In genomic region chr8:124265798-124266197, GRCm38 (mm10) we compare ENCODE assay signal across 8 mouse cellular contexts. TPM values are rescaled to one million over a fixed set of nuclear protein-coding genes. Genes with fewer than 3 reads are reported as not detected.
A peak's percentile ranks its signal among the peaks of the same experiment; 100 is the strongest.
DNase-seq lines count a peak whose midpoint lies in the region; ATAC-seq lines count a peak whose summit lies in the region.
"Had no signal": no experiment of that assay in that cellular context is flagged by ENCODE, and none has a peak within 500 bp of the region (broad histone marks: within the 10 kb centered on the region; RNA-seq: fewer than 3 reads in every experiment).

No protein-coding gene starts in this region.

- no peaks in the 10 kb centered on the region for H3K9me3 ChIP-seq in intestine, embryonic 14.5 days (ENCODE audit: control insufficient read depth, low read length)
- no peaks in the 10 kb centered on the region for H3K9me3 ChIP-seq in stomach, embryonic 14.5 days (ENCODE audit: control insufficient read depth, low read depth, low read length)
- H3K9me3 ChIP-seq: limb, embryonic 13.5 days had no signal

- peaks cover 34% of the 10 kb centered on the region for H3K4me1 ChIP-seq in intestine, embryonic 14.5 days (replicated peaks; ENCODE audit: control insufficient read depth, insufficient read depth, low read length)
- H3K4me1 ChIP-seq in stomach, embryonic 14.5 days (ENCODE audit: control insufficient read depth, insufficient read depth, low read length): peaks cover 28% of the 10 kb centered on the region

- peak; percentile 53 for DNase-seq in lung, postnatal 25 days (ENCODE audit: low spot score)
- DNase-seq in lung, postnatal 14 days: no peak
- no peak for DNase-seq in intestine, embryonic 14.5 days (ENCODE audit: low spot score)
- no peak for DNase-seq in cerebellum, postnatal 25 days
- no peak for DNase-seq in thymus, postnatal 0 days (ENCODE audit: low spot score)

- WGBS in intestine, embryonic 14.5 days: 62% methylated on average over 8 of the region's 8 CpGs
- 61% methylated on average over 8 of the region's 8 CpGs for WGBS in stomach, embryonic 14.5 days

- ATAC-seq in common myeloid progenitor, adult 5-6 weeks (replicated peaks; ENCODE audit: low read depth, poor library complexity, severe bottlenecking): peak; percentile 50
- ATAC-seq in intestine, embryonic 14.5 days (replicated peaks; ENCODE audit: low FRiP score, low TSS enrichment, low read depth): peak; percentile 37; the same call in 1 of the 2 replicates
- peak; percentile 70 for ATAC-seq in stomach, embryonic 14.5 days (ENCODE audit: insufficient number of reproducible peaks, insufficient read depth, low FRiP score, low read depth)

- H3K27me3 ChIP-seq in intestine, embryonic 14.5 days (replicated peaks; ENCODE audit: control insufficient read depth, insufficient read depth, low read length): no peaks in the 10 kb centered on the region
- no peaks in the 10 kb centered on the region for H3K27me3 ChIP-seq in stomach, embryonic 14.5 days (ENCODE audit: control insufficient read depth, insufficient read depth, low read length)
- H3K27me3 ChIP-seq: limb, embryonic 13.5 days had no signal

- H3K4me2 ChIP-seq in intestine, embryonic 14.5 days (ENCODE audit: low read length): no peak overlapping the region
- no peak overlapping the region for H3K4me2 ChIP-seq in stomach, embryonic 14.5 days (replicated peaks; ENCODE audit: low read depth, low read length)
- H3K4me2 ChIP-seq: limb, embryonic 13.5 days had no signal

- H3K9ac ChIP-seq in intestine, embryonic 14.5 days (ENCODE audit: low read length): no peak overlapping the region
- H3K9ac ChIP-seq in stomach, embryonic 14.5 days (replicated peaks; ENCODE audit: low read depth, low read length): no peak overlapping the region
- H3K9ac ChIP-seq: limb, embryonic 13.5 days had no signal

- H3K36me3 ChIP-seq in intestine, embryonic 14.5 days (ENCODE audit: control insufficient read depth, insufficient read depth, low read length): no peaks in the 10 kb centered on the region
- no peaks in the 10 kb centered on the region for H3K36me3 ChIP-seq in stomach, embryonic 14.5 days (ENCODE audit: control insufficient read depth, insufficient read depth, low read length)
- H3K36me3 ChIP-seq: limb, embryonic 13.5 days had no signal

- no peak overlapping the region for H3K4me3 ChIP-seq in intestine, embryonic 14.5 days (ENCODE audit: low read depth, low read length)
- no peak overlapping the region for H3K4me3 ChIP-seq in stomach, embryonic 14.5 days (ENCODE audit: low read depth, low read length)
- H3K4me3 ChIP-seq: limb, embryonic 13.5 days had no signal

- no peak overlapping the region for H3K27ac ChIP-seq in intestine, embryonic 14.5 days (ENCODE audit: low read depth)
- H3K27ac ChIP-seq in stomach, embryonic 14.5 days (ENCODE audit: low read length): no peak overlapping the region
- H3K27ac ChIP-seq: limb, embryonic 13.5 days had no signal

RNA-seq across cellular contexts. Expression of gene Galnt2, which starts 34.6 kb away (rescaled TPM):
- 10.1 and 31.0 TPM in 2 replicates for total RNA-seq in common myeloid progenitor, adult 5-6 weeks (2017)
- 60.5 and 63.9 TPM in 2 replicates for polyA plus RNA-seq in intestine, embryonic 14.5 days (2014; fragmentation: Nextera tagmentation; extraction: Ambion mirVana)
- polyA plus RNA-seq in stomach, embryonic 14.5 days (2014; fragmentation: Nextera tagmentation; extraction: Ambion mirVana): 57.6 and 74.3 TPM in 2 replicates
- polyA plus RNA-seq in thymus, postnatal 0 days (2015; fragmentation: Nextera tagmentation; extraction: Ambion mirVana): 70.9 and 73.9 TPM in 2 replicates
